Mouse (Mus musculus) kidney, adult 2 months (tissue): Measurements from ENCODE around the gene Bmper. TPM values are rescaled to one million over a fixed set of nuclear protein-coding genes. Genes with fewer than 3 reads are reported as not detected.

Experiments used
- DNase-seq: peaks from one replicate; pipeline ENCODE4 v3.0.0; 2021
- H3K27ac ChIP-seq: fragments of 200-500 bp; 2 replicates; pipeline ENCODE4 v1.5.1; 2012; ENCODE audit warnings: low read depth, low read length, control low read depth, inconsistent platforms; ENCODE audit not compliant: insufficient read depth
- H3K27me3 ChIP-seq: fragments of 200-500 bp; replicated peaks from 2 replicates; pipeline ENCODE4 v1.6.1; 2012; ENCODE audit warnings: mild to moderate bottlenecking, moderate library complexity, low read length, inconsistent platforms; ENCODE audit not compliant: control insufficient read depth, insufficient read depth
- H3K36me3 ChIP-seq: fragments of 200-500 bp; 2 replicates; pipeline ENCODE4 v1.6.1; 2012; ENCODE audit warnings: mild to moderate bottlenecking, moderate library complexity, low read length, inconsistent platforms; ENCODE audit not compliant: control insufficient read depth, insufficient read depth
- H3K4me1 ChIP-seq: fragments of 200-500 bp; 2 replicates; pipeline ENCODE4 v1.6.1; 2011; ENCODE audit warnings: low read length; ENCODE audit not compliant: control insufficient read depth, insufficient read depth
- H3K4me3 ChIP-seq: fragments of 200-500 bp; 2 replicates; pipeline ENCODE4 v1.5.1; 2011; ENCODE audit warnings: mild to moderate bottlenecking, low read depth, low read length, control low read depth; ENCODE audit not compliant: insufficient read depth
- CTCF ChIP-seq: fragments of 200-500 bp; conservative IDR thresholded peaks from 2 replicates; pipeline ENCODE4 v1.5.1; 2011; ENCODE audit warnings: low read depth, mild to moderate bottlenecking, control low read depth, low read length, moderate library complexity, mixed read lengths; ENCODE audit not compliant: insufficient read depth, insufficient read length
- POLR2A ChIP-seq: fragments of 200-500 bp; IDR thresholded peaks from one replicate; pipeline ENCODE4 v1.6.1; 2011; ENCODE audit warnings: low read depth, low read length, control low read depth
- WGBS: fragments of 180-500 bp; shearing (Covaris S2); methylation state at CpG from one replicate; pipeline ENCODE4 v1.1.7; 2018; 5-methylcytosine and 5-hydroxymethylcytosine counted together
- polyA plus RNA-seq: library from polyadenylated mRNA; depleted of rRNA; stranded (reverse); fragments of >200 nt; gene quantifications from 2 replicates; pipeline ENCODE4 v1.2.3, GENCODE M21; 2012

The Bmper gene
- polyA plus RNA-seq, 1 experiment = 0.27 TPM

- no peak overlapping the region for H3K4me3 ChIP-seq
- WGBS = 60% methylated on average over 8 of the region's 8 CpGs
- no peaks in the 10 kb centered on the region for H3K4me1 ChIP-seq
- H3K36me3 ChIP-seq = no peaks in the 10 kb centered on the region
- DNase-seq = no peak
- no peaks in the 10 kb centered on the region for H3K27me3 ChIP-seq
- H3K27ac ChIP-seq = no peak overlapping the region
- TF ChIP-seq POLR2A (no peak), CTCF (no peak)
These were observed 74.8 kb downstream of the Bmper start for GRCm38 (mm10) chr9:23297491-23298170.

DNA sequence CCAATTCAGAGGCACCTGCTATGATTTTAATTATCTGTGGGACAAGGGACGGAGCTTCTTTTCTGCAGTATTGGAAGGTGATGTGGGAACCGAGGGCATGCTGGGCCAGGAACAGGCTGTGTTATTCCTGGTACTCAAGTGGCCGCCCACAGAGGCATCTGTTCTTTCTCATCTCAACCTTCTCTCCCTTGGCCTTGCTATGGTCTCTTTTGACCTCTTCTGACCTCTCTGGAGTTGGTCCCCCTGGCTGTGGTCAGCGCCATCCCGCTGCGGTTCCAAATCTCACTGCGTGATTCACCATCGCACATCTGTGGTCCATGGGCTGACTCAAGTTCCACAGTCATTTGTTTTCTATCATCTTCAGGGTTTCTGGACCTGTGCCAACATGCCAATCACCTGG lies 77.5 kb downstream of the Bmper start:
- WGBS = 95% methylated on average over 8 of the region's 8 CpGs
- no peak for TF ChIP-seq POLR2A
- no peak for TF ChIP-seq CTCF
- Histone ChIP-seq H3K4me1 (no peaks in the 10 kb centered on the region), H3K27me3 (no peaks in the 10 kb centered on the region), H3K27ac (no peak overlapping the region), H3K4me3 (no peak overlapping the region), H3K36me3 (no peaks in the 10 kb centered on the region)
- DNase-seq = no peak

DNA sequence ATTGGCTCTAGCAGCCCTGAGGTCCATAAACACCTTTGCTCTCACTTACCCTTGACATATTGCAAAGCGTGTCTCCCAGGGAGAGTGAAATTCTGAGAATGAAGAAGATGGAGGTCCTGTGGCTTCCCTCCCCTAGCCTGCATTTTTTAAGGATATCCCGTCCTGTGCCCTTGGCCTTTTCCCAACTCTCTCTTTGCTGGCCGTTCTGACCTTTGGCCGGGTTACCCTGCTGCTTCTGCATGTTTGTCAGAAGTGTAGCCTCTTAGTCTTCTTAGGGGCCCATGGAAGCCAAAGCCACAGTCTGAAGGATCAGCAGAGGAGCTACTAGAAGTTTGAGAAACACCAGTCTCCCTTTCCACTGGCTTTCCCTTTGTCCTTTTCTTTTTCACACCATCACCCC lies 82.8 kb downstream of the Bmper start:
- no peaks in the 10 kb centered on the region for H3K27me3 ChIP-seq
- no peak for TF ChIP-seq CTCF
- TF ChIP-seq POLR2A = no peak
- no peak overlapping the region for H3K4me3 ChIP-seq
- no peaks in the 10 kb centered on the region for H3K36me3 ChIP-seq
- no peaks in the 10 kb centered on the region for H3K4me1 ChIP-seq
- H3K27ac ChIP-seq = no peak overlapping the region
- WGBS = 43% methylated on average over 4 of the region's 4 CpGs
- DNase-seq = peak; percentile 59

- Histone ChIP-seq H3K36me3 (no peaks in the 10 kb centered on the region), H3K27ac (no peak overlapping the region), H3K27me3 (no peaks in the 10 kb centered on the region), H3K4me3 (no peak overlapping the region), H3K4me1 (no peaks in the 10 kb centered on the region)
- no peak for DNase-seq
- 70% methylated on average over 4 of the region's 4 CpGs for WGBS
- TF ChIP-seq POLR2A (no peak), CTCF (no peak)
These were observed 83.3 kb downstream of the Bmper start for GRCm38 (mm10) chr9:23306226-23306625.

DNA sequence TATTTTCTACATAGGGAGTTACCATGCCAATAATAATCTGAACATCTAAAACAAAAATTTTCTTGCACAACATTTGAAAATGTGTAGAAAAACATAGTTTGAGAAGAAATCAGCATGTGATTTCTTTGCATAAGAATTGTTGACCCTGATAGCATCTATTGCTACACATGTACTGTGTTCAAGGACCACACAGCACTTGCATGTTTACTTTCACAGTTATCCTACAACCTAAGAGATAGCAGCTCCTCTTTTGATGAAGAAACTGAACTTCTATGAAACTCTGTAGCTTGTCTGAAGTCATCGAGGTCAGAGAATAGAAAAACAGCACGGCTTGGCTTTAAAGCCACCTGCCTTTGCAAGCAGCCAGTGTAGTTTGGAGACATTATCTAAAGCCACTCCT lies 85.0 kb downstream of the Bmper start:
- H3K27ac ChIP-seq = no peak overlapping the region
- H3K27me3 ChIP-seq = no peaks in the 10 kb centered on the region
- H3K4me3 ChIP-seq = no peak overlapping the region
- no peak for TF ChIP-seq POLR2A
- TF ChIP-seq CTCF = no peak
- H3K4me1 ChIP-seq = no peaks in the 10 kb centered on the region
- WGBS = 90% methylated on average over 2 of the region's 2 CpGs
- DNase-seq = no peak
- no peaks in the 10 kb centered on the region for H3K36me3 ChIP-seq

- H3K36me3 ChIP-seq = no peaks in the 10 kb centered on the region
- TF ChIP-seq POLR2A = no peak
- TF ChIP-seq CTCF = no peak
These were observed 88.1 kb downstream of the Bmper start for GRCm38 (mm10) chr9:23310953-23311352.

DNA sequence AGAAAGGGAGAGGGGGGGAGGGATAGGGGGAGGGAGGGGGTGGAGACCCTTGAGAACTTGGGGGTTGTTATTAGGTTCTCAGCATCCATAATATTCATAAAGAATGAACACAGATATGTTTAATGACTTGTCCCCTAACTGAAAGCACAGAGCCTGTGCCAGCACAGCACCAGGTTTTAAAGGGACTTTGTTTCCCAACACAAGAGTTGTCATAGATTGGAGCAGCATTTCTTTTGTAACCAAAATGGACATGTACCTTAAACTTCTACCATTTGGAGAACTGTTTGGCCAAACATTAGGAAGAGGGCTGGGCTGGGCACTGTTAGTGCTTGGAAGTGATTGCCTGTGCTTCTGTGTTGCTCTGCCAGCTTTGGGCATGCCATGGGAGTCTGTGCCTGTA lies 89.1 kb downstream of the Bmper start:
- no peak for DNase-seq
- Histone ChIP-seq H3K27me3 (no peaks in the 10 kb centered on the region), H3K36me3 (no peaks in the 10 kb centered on the region), H3K4me3 (no peak overlapping the region), H3K27ac (no peak overlapping the region), H3K4me1 (no peaks in the 10 kb centered on the region)
- TF ChIP-seq POLR2A (no peak), CTCF (no peak)

More at GRCm38 (mm10) chr9:23310953-23311352, 88.1 kb downstream of the Bmper start:
- no peak overlapping the region for H3K27ac ChIP-seq
- no peaks in the 10 kb centered on the region for H3K4me1 ChIP-seq
- H3K4me3 ChIP-seq = no peak overlapping the region
- no peaks in the 10 kb centered on the region for H3K27me3 ChIP-seq
- 85% methylated on average over 3 of the region's 3 CpGs for WGBS
- no peak for DNase-seq

GRCm38 (mm10) chr9:23312877-23313276 lies 90.0 kb downstream of the Bmper start:
- TF ChIP-seq POLR2A = no peak
- no peak for TF ChIP-seq CTCF
- no peaks in the 10 kb centered on the region for H3K27me3 ChIP-seq

More at GRCm38 (mm10) chr9:23312877-23313276, 90.0 kb downstream of the Bmper start:
- 59% methylated on average over 2 of the region's 2 CpGs for WGBS
- DNase-seq = no peak
- Histone ChIP-seq H3K36me3 (no peaks in the 10 kb centered on the region), H3K4me1 (no peaks in the 10 kb centered on the region), H3K27ac (no peak overlapping the region), H3K4me3 (no peak overlapping the region)
